Mouse (Mus musculus): ENCODE data around the gene Cmtr1. TPM values are rescaled to one million over a fixed set of nuclear protein-coding genes. Genes with fewer than 3 reads are reported as not detected.

The Cmtr1 gene
- polyA plus RNA-seq, 1 experiment: 23.8 TPM

- H3K36me3 ChIP-seq (ENCODE audit: control insufficient read depth, insufficient read depth, low read length): peaks cover 5% of the 10 kb centered on the region
- H3K27me3 ChIP-seq (ENCODE audit: control insufficient read depth, insufficient read depth, low read length): no peaks in the 10 kb centered on the region
- TF ChIP-seq POLR2A (IDR thresholded peaks at IDR 0.05; ENCODE audit: control insufficient read depth, low read depth, low read length) (no peak), CTCF (IDR thresholded peaks at IDR 0.05; ENCODE audit: control insufficient read depth, insufficient read depth, insufficient replicate concordance, low read depth, low read length) (no peak)
- no peaks in the 10 kb centered on the region for H3K4me1 ChIP-seq (ENCODE audit: control insufficient read depth, insufficient read depth, low read length)
- no peak overlapping the region for H3K4me3 ChIP-seq (ENCODE audit: control insufficient read depth, low read depth, low read length)
- no peak overlapping the region for H3K27ac ChIP-seq (ENCODE audit: control insufficient read depth, insufficient read depth, low read depth, low read length)
Measured at GRCm38 (mm10) chr17:29669936-29670335, 9.5 kb downstream of the Cmtr1 start.

GRCm38 (mm10) chr17:29671021-29671420 is 10.6 kb downstream of the Cmtr1 start:
- Histone ChIP-seq H3K36me3 (ENCODE audit: control insufficient read depth, insufficient read depth, low read length) (peaks cover 9% of the 10 kb centered on the region), H3K27ac (ENCODE audit: control insufficient read depth, insufficient read depth, low read depth, low read length) (no peak overlapping the region), H3K4me3 (ENCODE audit: control insufficient read depth, low read depth, low read length) (no peak overlapping the region), H3K4me1 (ENCODE audit: control insufficient read depth, insufficient read depth, low read length) (no peaks in the 10 kb centered on the region), H3K27me3 (ENCODE audit: control insufficient read depth, insufficient read depth, low read length) (no peaks in the 10 kb centered on the region)
- no peak for TF ChIP-seq CTCF (IDR thresholded peaks at IDR 0.05; ENCODE audit: control insufficient read depth, insufficient read depth, insufficient replicate concordance, low read depth, low read length)
- no peak for TF ChIP-seq POLR2A (IDR thresholded peaks at IDR 0.05; ENCODE audit: control insufficient read depth, low read depth, low read length)

GRCm38 (mm10) chr17:29673325-29673724 is 12.9 kb downstream of the Cmtr1 start:
- Histone ChIP-seq H3K27me3 (ENCODE audit: control insufficient read depth, insufficient read depth, low read length) (no peaks in the 10 kb centered on the region), H3K36me3 (ENCODE audit: control insufficient read depth, insufficient read depth, low read length) (peaks cover 12% of the 10 kb centered on the region), H3K4me3 (ENCODE audit: control insufficient read depth, low read depth, low read length) (no peak overlapping the region), H3K27ac (ENCODE audit: control insufficient read depth, insufficient read depth, low read depth, low read length) (no peak overlapping the region), H3K4me1 (ENCODE audit: control insufficient read depth, insufficient read depth, low read length) (no peaks in the 10 kb centered on the region)
- no peak for TF ChIP-seq CTCF (IDR thresholded peaks at IDR 0.05; ENCODE audit: control insufficient read depth, insufficient read depth, insufficient replicate concordance, low read depth, low read length)

- H3K27ac ChIP-seq (ENCODE audit: control insufficient read depth, insufficient read depth, low read depth, low read length): no peak overlapping the region
- TF ChIP-seq CTCF (IDR thresholded peaks at IDR 0.05; ENCODE audit: control insufficient read depth, insufficient read depth, insufficient replicate concordance, low read depth, low read length) (no peak), POLR2A (IDR thresholded peaks at IDR 0.05; ENCODE audit: control insufficient read depth, low read depth, low read length) (no peak)
- H3K27me3 ChIP-seq (ENCODE audit: control insufficient read depth, insufficient read depth, low read length): no peaks in the 10 kb centered on the region
- no peaks in the 10 kb centered on the region; the same call in 1 of the 2 replicates for H3K4me1 ChIP-seq (ENCODE audit: control insufficient read depth, insufficient read depth, low read length)
- no peak overlapping the region for H3K4me3 ChIP-seq (ENCODE audit: control insufficient read depth, low read depth, low read length)
- H3K36me3 ChIP-seq (ENCODE audit: control insufficient read depth, insufficient read depth, low read length): peaks cover 19% of the 10 kb centered on the region
Measured at GRCm38 (mm10) chr17:29678526-29678925, 18.1 kb downstream of the Cmtr1 start.

- Histone ChIP-seq H3K4me3 (ENCODE audit: control insufficient read depth, low read depth, low read length) (no peak overlapping the region), H3K27me3 (ENCODE audit: control insufficient read depth, insufficient read depth, low read length) (no peaks in the 10 kb centered on the region), H3K36me3 (ENCODE audit: control insufficient read depth, insufficient read depth, low read length) (peaks cover 19% of the 10 kb centered on the region), H3K27ac (ENCODE audit: control insufficient read depth, insufficient read depth, low read depth, low read length) (no peak overlapping the region), H3K4me1 (ENCODE audit: control insufficient read depth, insufficient read depth, low read length) (no peaks in the 10 kb centered on the region; the same call in 1 of the 2 replicates)
- TF ChIP-seq POLR2A (IDR thresholded peaks at IDR 0.05; ENCODE audit: control insufficient read depth, low read depth, low read length): no peak
- TF ChIP-seq CTCF (IDR thresholded peaks at IDR 0.05; ENCODE audit: control insufficient read depth, insufficient read depth, insufficient replicate concordance, low read depth, low read length): no peak
Measured at GRCm38 (mm10) chr17:29679038-29679767, 18.8 kb downstream of the Cmtr1 start.

- Histone ChIP-seq H3K36me3 (ENCODE audit: control insufficient read depth, insufficient read depth, low read length) (peaks cover 15% of the 10 kb centered on the region), H3K27me3 (ENCODE audit: control insufficient read depth, insufficient read depth, low read length) (no peaks in the 10 kb centered on the region), H3K4me1 (ENCODE audit: control insufficient read depth, insufficient read depth, low read length) (no peaks in the 10 kb centered on the region; the same call in 1 of the 2 replicates), H3K4me3 (ENCODE audit: control insufficient read depth, low read depth, low read length) (no peak overlapping the region), H3K27ac (ENCODE audit: control insufficient read depth, insufficient read depth, low read depth, low read length) (no peak overlapping the region)
- no peak for TF ChIP-seq POLR2A (IDR thresholded peaks at IDR 0.05; ENCODE audit: control insufficient read depth, low read depth, low read length)
- no peak for TF ChIP-seq CTCF (IDR thresholded peaks at IDR 0.05; ENCODE audit: control insufficient read depth, insufficient read depth, insufficient replicate concordance, low read depth, low read length)
Measured at GRCm38 (mm10) chr17:29680174-29680573, 19.8 kb downstream of the Cmtr1 start.

- H3K27me3 ChIP-seq (ENCODE audit: control insufficient read depth, insufficient read depth, low read length): no peaks in the 10 kb centered on the region
- no peaks in the 10 kb centered on the region; the same call in 1 of the 2 replicates for H3K4me1 ChIP-seq (ENCODE audit: control insufficient read depth, insufficient read depth, low read length)
- H3K4me3 ChIP-seq (ENCODE audit: control insufficient read depth, low read depth, low read length): no peak overlapping the region
- H3K36me3 ChIP-seq (ENCODE audit: control insufficient read depth, insufficient read depth, low read length): peaks cover 13% of the 10 kb centered on the region
- H3K27ac ChIP-seq (ENCODE audit: control insufficient read depth, insufficient read depth, low read depth, low read length): no peak overlapping the region
- no peak for TF ChIP-seq POLR2A (IDR thresholded peaks at IDR 0.05; ENCODE audit: control insufficient read depth, low read depth, low read length)
- TF ChIP-seq CTCF (IDR thresholded peaks at IDR 0.05; ENCODE audit: control insufficient read depth, insufficient read depth, insufficient replicate concordance, low read depth, low read length): no peak
Measured at GRCm38 (mm10) chr17:29680921-29681320, 20.5 kb downstream of the Cmtr1 start.

Data from testis, adult 2 months (tissue).